Comparison of ENCODE assay signal across 12 mouse cellular contexts in genomic region chr6:34866786-34867185, GRCm38 (mm10). TPM values are rescaled to one million over a fixed set of nuclear protein-coding genes. Genes with fewer than 3 reads are reported as not detected.
DNase-seq lines count a peak whose midpoint lies in the region; ATAC-seq and TF ChIP-seq lines count a peak whose summit lies in the region.
"Had no signal": no experiment of that assay in that cellular context is flagged by ENCODE, and none has a peak within 500 bp of the region (broad histone marks: within the 10 kb centered on the region; RNA-seq: fewer than 3 reads in every experiment).

No protein-coding gene starts in this region.

- no peak overlapping the region for H3K9ac ChIP-seq in heart, embryonic 11.5 days (ENCODE audit: low read depth, low read length)
- no peak overlapping the region for H3K9ac ChIP-seq in midbrain, embryonic 11.5 days (ENCODE audit: low read length)
- H3K9ac ChIP-seq in midbrain, embryonic 14.5 days (replicated peaks; ENCODE audit: low read length): no peak overlapping the region

- WGBS in heart, embryonic 11.5 days (ENCODE audit: insufficient replicate concordance): 63% methylated on average over 8 of the region's 8 CpGs
- 51% methylated on average over 8 of the region's 8 CpGs for WGBS in midbrain, embryonic 11.5 days
- 41% methylated on average over 8 of the region's 8 CpGs for WGBS in midbrain, embryonic 14.5 days

- no peak overlapping the region for H3K4me3 ChIP-seq in heart, embryonic 11.5 days (ENCODE audit: low read depth, low read length)
- H3K4me3 ChIP-seq in midbrain, embryonic 11.5 days (ENCODE audit: low read depth, low read length): no peak overlapping the region
- no peak overlapping the region for H3K4me3 ChIP-seq in midbrain, embryonic 14.5 days (replicated peaks; ENCODE audit: low read depth, low read length)
- no peak overlapping the region for H3K4me3 ChIP-seq in bone marrow macrophage, adult 2 months (ENCODE audit: insufficient read depth, low read length)

- H3K36me3 ChIP-seq in heart, embryonic 11.5 days (ENCODE audit: control insufficient read depth, insufficient read depth, low read length): no peaks in the 10 kb centered on the region
- H3K36me3 ChIP-seq in midbrain, embryonic 11.5 days (ENCODE audit: control insufficient read depth, insufficient read depth, low read length): no peaks in the 10 kb centered on the region
- H3K36me3 ChIP-seq in midbrain, embryonic 14.5 days (ENCODE audit: control insufficient read depth, insufficient read depth, low read length): no peaks in the 10 kb centered on the region

- no peak for TF ChIP-seq POLR2A in bone marrow macrophage, adult 2 months (IDR thresholded peaks at IDR 0.05; ENCODE audit: borderline replicate concordance, low read depth, low read length)

- no peaks in the 10 kb centered on the region for H3K9me3 ChIP-seq in heart, embryonic 11.5 days (replicated peaks; ENCODE audit: control insufficient read depth, low read length)
- no peaks in the 10 kb centered on the region for H3K9me3 ChIP-seq in midbrain, embryonic 11.5 days (ENCODE audit: control insufficient read depth, low read length)
- H3K9me3 ChIP-seq in midbrain, embryonic 14.5 days (ENCODE audit: control insufficient read depth, low read length): no peaks in the 10 kb centered on the region

- no peak for ATAC-seq in heart, embryonic 11.5 days (replicated peaks; ENCODE audit: insufficient number of reproducible peaks, low FRiP score, low TSS enrichment)
- ATAC-seq in midbrain, embryonic 11.5 days (ENCODE audit: low FRiP score): 0 out of 2 replicates have a peak, but pooled peaks have one; percentile 11
- ATAC-seq in midbrain, embryonic 14.5 days (ENCODE audit: low FRiP score, low TSS enrichment): no peak

- no peak for DNase-seq in heart, adult 9 months (ENCODE audit: low spot score in 2 of 2)
- DNase-seq in midbrain, embryonic 11.5 days (ENCODE audit: low spot score, missing footprints): no peak
- no peak for DNase-seq in midbrain, embryonic 14.5 days
- DNase-seq in lung, postnatal 10 days: peak; percentile 45
- DNase-seq in urinary bladder, postnatal 25 days (ENCODE audit: low spot score): no peak
- no peak for DNase-seq in left cerebral cortex, adult 9 months (ENCODE audit: low spot score in 2 of 2)
- DNase-seq: adrenal gland, postnatal 14 days; cerebellum, postnatal 25 days had no signal

- TF ChIP-seq CTCF in bone marrow macrophage, adult 2 months (IDR thresholded peaks at IDR 0.05; ENCODE audit: low read depth, low read length): no peak

- peak overlapping the region; percentile 42; the same call in 1 of the 2 replicates for H3K27ac ChIP-seq in heart, embryonic 11.5 days (ENCODE audit: low read depth, low read length)
- H3K27ac ChIP-seq in midbrain, embryonic 11.5 days (ENCODE audit: low read depth, low read length): no peak overlapping the region
- no peak overlapping the region for H3K27ac ChIP-seq in midbrain, embryonic 14.5 days (replicated peaks; ENCODE audit: low read depth, low read length)
- peak overlapping the region; percentile 93; the same call in 1 of the 2 replicates for H3K27ac ChIP-seq in bone marrow macrophage, adult 2 months (ENCODE audit: insufficient read depth, low read depth, low read length)

- no peak overlapping the region for H3K4me2 ChIP-seq in heart, embryonic 11.5 days
- no peak overlapping the region for H3K4me2 ChIP-seq in midbrain, embryonic 11.5 days
- no peak overlapping the region for H3K4me2 ChIP-seq in midbrain, embryonic 14.5 days (ENCODE audit: low read length)

- H3K4me1 ChIP-seq in heart, embryonic 11.5 days (ENCODE audit: control insufficient read depth, insufficient read depth, low read length): peaks cover 30% of the 10 kb centered on the region
- no peaks in the 10 kb centered on the region for H3K4me1 ChIP-seq in midbrain, embryonic 11.5 days (ENCODE audit: control insufficient read depth, insufficient read depth, low read length)
- H3K4me1 ChIP-seq in midbrain, embryonic 14.5 days (ENCODE audit: control insufficient read depth, insufficient read depth, low read length): no peaks in the 10 kb centered on the region
- peaks cover 65% of the 10 kb centered on the region for H3K4me1 ChIP-seq in bone marrow macrophage, adult 2 months (ENCODE audit: control insufficient read depth, insufficient read depth, low read length)

- H3K27me3 ChIP-seq in heart, embryonic 11.5 days (ENCODE audit: control insufficient read depth, insufficient read depth, low read length): no peaks in the 10 kb centered on the region
- no peaks in the 10 kb centered on the region for H3K27me3 ChIP-seq in midbrain, embryonic 11.5 days (ENCODE audit: control insufficient read depth, insufficient read depth, low read length)
- H3K27me3 ChIP-seq in midbrain, embryonic 14.5 days (ENCODE audit: control insufficient read depth, insufficient read depth, low read length): no peaks in the 10 kb centered on the region
- H3K27me3 ChIP-seq: CH12.LX had no signal

RNA-seq across cellular contexts. Expression of gene Tmem140, which starts 3.8 kb away (rescaled TPM):
- 0.39 and 0.62 TPM in 2 replicates for polyA plus RNA-seq in heart, embryonic 11.5 days (2014; fragmentation: Nextera tagmentation; extraction: Ambion mirVana)
- polyA plus RNA-seq in midbrain, embryonic 11.5 days (2014; fragmentation: Nextera tagmentation; extraction: Ambion mirVana): 1.00 and 1.3 TPM in 2 replicates
- polyA plus RNA-seq in midbrain, embryonic 14.5 days (2014; fragmentation: Nextera tagmentation; extraction: Ambion mirVana): 0.70 and 1.1 TPM in 2 replicates
- 74.9 and 86.3 TPM in 2 replicates for polyA plus RNA-seq in bone marrow macrophage, adult 2 months (2012; ENCODE audit: insufficient read depth, insufficient read length, missing spikeins)

RNA-seq across cellular contexts. Expression of gene Cyren, which starts 11.1 kb away (rescaled TPM):
- 10.2 and 11.2 TPM in 2 replicates for polyA plus RNA-seq in heart, embryonic 11.5 days (2014; fragmentation: Nextera tagmentation; extraction: Ambion mirVana)
- polyA plus RNA-seq in midbrain, embryonic 11.5 days (2014; fragmentation: Nextera tagmentation; extraction: Ambion mirVana): 11.8 TPM in 2 replicates
- 6.1 and 8.7 TPM in 2 replicates for polyA plus RNA-seq in midbrain, embryonic 14.5 days (2014; fragmentation: Nextera tagmentation; extraction: Ambion mirVana)
- 10.6 and 11.6 TPM in 2 replicates for polyA plus RNA-seq in bone marrow macrophage, adult 2 months (2012; ENCODE audit: insufficient read depth, insufficient read length, missing spikeins)

RNA-seq across cellular contexts. Expression of gene Wdr91, which starts 43.9 kb away (rescaled TPM):
- 12.4 and 13.0 TPM in 2 replicates for polyA plus RNA-seq in heart, embryonic 11.5 days (2014; fragmentation: Nextera tagmentation; extraction: Ambion mirVana)
- polyA plus RNA-seq in midbrain, embryonic 11.5 days (2014; fragmentation: Nextera tagmentation; extraction: Ambion mirVana): 9.8 and 10.4 TPM in 2 replicates
- 14.8 and 17.5 TPM in 2 replicates for polyA plus RNA-seq in midbrain, embryonic 14.5 days (2014; fragmentation: Nextera tagmentation; extraction: Ambion mirVana)
- 85.3 and 90.3 TPM in 2 replicates for polyA plus RNA-seq in bone marrow macrophage, adult 2 months (2012; ENCODE audit: insufficient read depth, insufficient read length, missing spikeins)

RNA-seq across cellular contexts. Expression of gene Stra8, which starts 53.2 kb away (rescaled TPM):
- polyA plus RNA-seq in heart, embryonic 11.5 days (2014; fragmentation: Nextera tagmentation; extraction: Ambion mirVana): not detected in 2 replicates
- not detected in 2 replicates for polyA plus RNA-seq in midbrain, embryonic 11.5 days (2014; fragmentation: Nextera tagmentation; extraction: Ambion mirVana)
- not detected in 2 replicates for polyA plus RNA-seq in midbrain, embryonic 14.5 days (2014; fragmentation: Nextera tagmentation; extraction: Ambion mirVana)
- not detected in 2 replicates for polyA plus RNA-seq in bone marrow macrophage, adult 2 months (2012; ENCODE audit: insufficient read depth, insufficient read length, missing spikeins)
- polyA plus RNA-seq: frontal cortex, adult 2 months had no signal

Comparison
In these comparisons a context has a peak if more than half of its experiments do, and no peak if none do; other contexts are left out.
1. H3K27ac ChIP-seq: peak in heart, embryonic 11.5 days (single experiment) and bone marrow macrophage, adult 2 months (single experiment); none in midbrain, embryonic 11.5 days (single experiment) and midbrain, embryonic 14.5 days (single experiment).
2. RNA of gene Tmem140, which starts 3.8 kb away (polyA plus RNA-seq): 74.9 to 86.3 TPM in bone marrow macrophage, adult 2 months; 0.70 to 1.1 TPM in midbrain, embryonic 14.5 days, 1.00 to 1.3 TPM in midbrain, embryonic 11.5 days and 0.39 to 0.62 TPM in heart, embryonic 11.5 days; every median in the first group is over 10 times any median in the second.